Mouse (Mus musculus) E14TG2a.4 (cell line): ENCODE measurements at regions not wholly inside any gene's neighbourhood (a gene's known extent, or its start where the extent isn't known, plus 50 kb on each side); places are given as distances from the start of the nearest gene placed in this dataset.

Source experiments
- CTCF ChIP-seq: conservative IDR thresholded peaks from 2 replicates; pipeline ENCODE4 v1.5.1; 2014; ENCODE audit warnings: low read length
- NANOG ChIP-seq: IDR thresholded peaks from 2 replicates; pipeline ENCODE4 v1.6.1; 2014; ENCODE audit warnings: borderline replicate concordance, low read length, mixed read lengths

GRCm38 (mm10) chr4:9046030-9046429, 807.2 kb upstream of the Car8 start:
- TF ChIP-seq CTCF (no peak), NANOG (no peak)
